Mouse (Mus musculus) thymus, adult 2 months (tissue): ENCODE measurements around the gene Pnpla1. TPM values are rescaled to one million over a fixed set of nuclear protein-coding genes. Genes with fewer than 3 reads are reported as not detected.
"Not testable (repeated sequence)": the region's sequence is repeated elsewhere in the genome, so short reads cannot be mapped to it uniquely, and the experiment has no call there.

Experiments used
- DNase-seq: peaks from one replicate; pipeline ENCODE4 v3.0.0; 2021
- H3K27ac ChIP-seq: fragments of 200-500 bp; 2 replicates; pipeline ENCODE4 v1.5.1; 2012; ENCODE audit warnings: low read length, control low read depth; ENCODE audit not compliant: control insufficient read depth, insufficient read depth
- H3K27me3 ChIP-seq: fragments of 200-500 bp; 2 replicates; pipeline ENCODE4 v1.6.1; 2012; ENCODE audit warnings: mild to moderate bottlenecking, low read length, moderate library complexity, mixed read lengths; ENCODE audit not compliant: control insufficient read depth, insufficient read depth
- H3K36me3 ChIP-seq: fragments of 200-500 bp; 2 replicates; pipeline ENCODE4 v1.6.1; 2012; ENCODE audit warnings: mild to moderate bottlenecking, low read length, moderate library complexity; ENCODE audit not compliant: control insufficient read depth, insufficient read depth
- H3K4me1 ChIP-seq: fragments of 200-500 bp; replicated peaks from 2 replicates; pipeline ENCODE4 v1.6.1; 2012; ENCODE audit warnings: low read length; ENCODE audit not compliant: control insufficient read depth, insufficient read depth
- H3K4me3 ChIP-seq: fragments of 200-500 bp; 2 replicates; pipeline ENCODE4 v1.5.1; 2012; ENCODE audit warnings: mild to moderate bottlenecking, low read length, control low read depth, moderate library complexity; ENCODE audit not compliant: control insufficient read depth, insufficient read depth
- CTCF ChIP-seq: fragments of 200-500 bp; IDR thresholded peaks from 2 replicates; pipeline ENCODE4 v1.5.1; 2012; ENCODE audit warnings: mild to moderate bottlenecking, control low read depth, low read length, moderate library complexity, borderline replicate concordance; ENCODE audit not compliant: control insufficient read depth, poor library complexity, insufficient read depth; ENCODE audit errors: extremely low read depth
- POLR2A ChIP-seq: fragments of 200-500 bp; IDR thresholded peaks from 2 replicates; pipeline ENCODE4 v1.6.1; 2012; ENCODE audit warnings: mild to moderate bottlenecking, low read length, control low read depth, moderate library complexity; ENCODE audit not compliant: control insufficient read depth, poor library complexity, insufficient read depth; ENCODE audit errors: extremely low read depth
- WGBS: fragments of 180-500 bp; shearing (Covaris S2); methylation state at CpG from one replicate; pipeline ENCODE4 v1.1.7; 2018; 5-methylcytosine and 5-hydroxymethylcytosine counted together
- polyA plus RNA-seq: library from polyadenylated mRNA; depleted of rRNA; stranded (reverse); fragments of >200 nt; gene quantifications from 2 replicates; pipeline ENCODE4 v1.2.3, GENCODE M21; 2012; rRNA removed

Gene Pnpla1
- 0.17 and 0.26 TPM in 2 replicates for polyA plus RNA-seq

GRCm38 (mm10) chr17:28858205-28858604, at the start of gene Pnpla1:
Gene Pnpla1 (plus strand): TSS chr17:28858411.
- no peak within 1 kb of the TSS for H3K27ac ChIP-seq
- no peaks in the 10 kb centered on the region for H3K36me3 ChIP-seq
- TF ChIP-seq POLR2A (no peak), CTCF (no peak)
- 78% methylated on average over 12 of the region's 12 CpGs for WGBS
- H3K4me1 ChIP-seq, result peaks cover under 1% of the 10 kb centered on the region; the same call in 1 of the 2 replicates
- DNase-seq, result no peak
- no peaks in the 10 kb centered on the region for H3K27me3 ChIP-seq
- H3K4me3 ChIP-seq, result no peak within 1 kb of the TSS

- no peak for DNase-seq
- Histone ChIP-seq H3K27me3 (no peaks in the 10 kb centered on the region), H3K4me3 (no peak overlapping the region), H3K4me1 (no peaks in the 10 kb centered on the region), H3K36me3 (peaks cover 23% of the 10 kb centered on the region), H3K27ac (no peak overlapping the region)
- TF ChIP-seq POLR2A (no peak), CTCF (no peak)
- over 99% methylated on average over 8 of the region's 8 CpGs for WGBS
Measured at GRCm38 (mm10) chr17:28808714-28809113, 49.5 kb upstream of the Pnpla1 start.

- no peaks in the 10 kb centered on the region for H3K27me3 ChIP-seq
- no peaks in the 10 kb centered on the region for H3K4me1 ChIP-seq
- H3K27ac ChIP-seq, result no peak overlapping the region
- WGBS, result 97% methylated on average over 10 of the region's 10 CpGs
- H3K36me3 ChIP-seq, result peaks cover 24% of the 10 kb centered on the region
- no peak overlapping the region for H3K4me3 ChIP-seq
- DNase-seq, result no peak
- no peak for TF ChIP-seq POLR2A
- TF ChIP-seq CTCF, result no peak
Measured at GRCm38 (mm10) chr17:28809175-28809831, 48.9 kb upstream of the Pnpla1 start.

GRCm38 (mm10) chr17:28812345-28812744, 45.9 kb upstream of the Pnpla1 start:
- Histone ChIP-seq H3K27ac (no peak overlapping the region), H3K4me3 (no peak overlapping the region), H3K36me3 (peaks cover 23% of the 10 kb centered on the region), H3K27me3 (no peaks in the 10 kb centered on the region), H3K4me1 (no peaks in the 10 kb centered on the region)
- DNase-seq, result no peak
- 96% methylated on average over 10 of the region's 10 CpGs for WGBS
- no peak for TF ChIP-seq CTCF
- TF ChIP-seq POLR2A, result no peak

- TF ChIP-seq POLR2A (no peak), CTCF (no peak)
- no peak for DNase-seq
- peaks cover 33% of the 10 kb centered on the region for H3K36me3 ChIP-seq
- WGBS, result 95% methylated on average over 18 of the region's 18 CpGs
- H3K27me3 ChIP-seq, result no peaks in the 10 kb centered on the region
- no peak overlapping the region for H3K4me3 ChIP-seq
- H3K4me1 ChIP-seq, result no peaks in the 10 kb centered on the region
- no peak overlapping the region for H3K27ac ChIP-seq
Measured at GRCm38 (mm10) chr17:28814529-28815097, 43.6 kb upstream of the Pnpla1 start.

- DNase-seq, result no peak
- WGBS, result 85% methylated on average over 10 of the region's 10 CpGs
- Histone ChIP-seq H3K36me3 (peaks cover 29% of the 10 kb centered on the region), H3K4me1 (no peaks in the 10 kb centered on the region), H3K27me3 (no peaks in the 10 kb centered on the region), H3K4me3 (no peak overlapping the region), H3K27ac (no peak overlapping the region)
- TF ChIP-seq POLR2A (no peak), CTCF (no peak)
Measured at GRCm38 (mm10) chr17:28815384-28816004, 42.7 kb upstream of the Pnpla1 start.

GRCm38 (mm10) chr17:28816326-28816725, 41.9 kb upstream of the Pnpla1 start:
- 95% methylated on average over 10 of the region's 10 CpGs for WGBS
- DNase-seq, H3K4me1 ChIP-seq, H3K27me3 ChIP-seq, H3K4me3 ChIP-seq, H3K27ac ChIP-seq: not testable (repeated sequence)
- peaks cover 37% of the 10 kb centered on the region for H3K36me3 ChIP-seq
